Comparison of ENCODE assay signal across 11 mouse cellular contexts in the genomic region with DNA sequence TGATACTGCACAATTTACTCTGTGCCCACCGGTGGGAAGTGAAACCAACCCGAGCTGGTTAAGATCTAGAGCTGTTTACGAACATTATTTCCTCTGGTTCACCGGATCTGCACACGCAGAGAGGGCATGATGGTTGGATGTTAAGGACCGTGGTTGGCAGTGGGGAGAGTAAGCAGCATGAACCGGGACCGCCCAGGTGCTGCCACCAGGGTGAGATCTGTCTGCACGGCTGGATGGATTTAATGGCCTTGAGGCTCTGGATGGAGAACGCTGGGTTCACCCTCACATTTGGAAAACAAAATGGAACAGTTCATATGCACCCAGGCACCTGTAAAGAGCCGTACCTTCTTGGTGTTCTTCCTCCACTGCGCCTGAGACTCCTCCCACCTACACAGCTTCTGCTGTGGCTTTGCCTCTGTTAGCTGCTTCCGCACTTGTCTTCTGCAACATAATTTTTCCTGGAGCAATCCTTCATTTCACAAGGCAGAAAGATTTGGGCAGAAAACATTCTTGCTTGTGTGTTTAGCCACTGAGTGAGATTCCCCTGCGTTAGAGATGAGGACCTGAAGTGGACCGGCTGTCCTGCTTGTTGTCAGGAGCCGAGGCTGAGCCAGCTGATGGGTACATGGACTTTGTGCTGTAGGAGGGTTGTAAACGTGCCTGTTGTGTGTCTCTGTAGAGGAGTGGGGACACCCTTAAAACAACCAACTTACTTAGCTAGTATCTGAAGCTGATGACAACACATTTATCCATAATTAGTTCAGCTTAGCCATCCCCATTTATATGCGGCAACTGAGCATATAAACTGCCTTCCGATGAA. TPM values are rescaled to one million over a fixed set of nuclear protein-coding genes. Genes with fewer than 3 reads are reported as not detected.
A peak's percentile ranks its signal among the peaks of the same experiment; 100 is the strongest.
DNase-seq lines count a peak whose midpoint lies in the region; ATAC-seq lines count a peak whose summit lies in the region.
"Had no signal": no experiment of that assay in that cellular context is flagged by ENCODE, and none has a peak within 500 bp of the region (broad histone marks: within the 10 kb centered on the region; RNA-seq: fewer than 3 reads in every experiment).

No protein-coding gene starts in this region.

- no peak overlapping the region for H3K4me3 ChIP-seq in forebrain, embryonic 11.5 days (ENCODE audit: low read depth, low read length)
- H3K4me3 ChIP-seq: heart, embryonic 12.5 days had no signal

- no peaks in the 10 kb centered on the region for H3K9me3 ChIP-seq in forebrain, embryonic 11.5 days (ENCODE audit: control insufficient read depth, low read length)
- H3K9me3 ChIP-seq: heart, embryonic 12.5 days had no signal

- H3K27me3 ChIP-seq in forebrain, embryonic 11.5 days (ENCODE audit: control insufficient read depth, insufficient read depth, low read length): no peaks in the 10 kb centered on the region
- H3K27me3 ChIP-seq: heart, embryonic 12.5 days had no signal

- DNase-seq in left cerebral cortex, postnatal 36 days (ENCODE audit: low spot score in 2 of 2): peak; percentile 15 to 33
- no peak for DNase-seq in left cerebral cortex, postnatal 14 days (ENCODE audit: low spot score in 2 of 2)
- DNase-seq in kidney, postnatal 10 days: peak; percentile 36
- peak; percentile 23 for DNase-seq in telencephalon, adult 2 months (ENCODE audit: low read depth, low spot score)
- DNase-seq in gastrocnemius, postnatal 10 days: no peak
- DNase-seq in layer of hippocampus, adult 9-11 months: no peak
- no peak for DNase-seq in forebrain, embryonic 11.5 days (ENCODE audit: low spot score)
- DNase-seq: layer of hippocampus, postnatal 36 days; right cerebral cortex, postnatal 25 days had no signal

- WGBS in forebrain, embryonic 11.5 days: 86% methylated on average over 19 of the region's 19 CpGs

- H3K27ac ChIP-seq in forebrain, embryonic 11.5 days (ENCODE audit: low read depth, low read length): no peak overlapping the region

- intact Hi-C loops in left cerebral cortex, postnatal 36 days (cut with DNase I): no loop called here
- intact Hi-C loops in left cerebral cortex, postnatal 14 days (cut with DNase I): no loop called here

- no peaks in the 10 kb centered on the region for H3K36me3 ChIP-seq in forebrain, embryonic 11.5 days (ENCODE audit: control insufficient read depth, insufficient read depth, low read length)

- ATAC-seq in activated CD4-positive, CD25-positive, alpha-beta regulatory T cell, adult 4 months: peak; percentile 93
- ATAC-seq in forebrain, embryonic 11.5 days (replicated peaks; ENCODE audit: low FRiP score): no peak

- H3K4me1 ChIP-seq in forebrain, embryonic 11.5 days (replicated peaks; ENCODE audit: control insufficient read depth, insufficient read depth, low read length): no peaks in the 10 kb centered on the region

- no peak overlapping the region for H3K4me2 ChIP-seq in forebrain, embryonic 11.5 days (ENCODE audit: low read depth, low read length, severe bottlenecking)
- H3K4me2 ChIP-seq: heart, embryonic 12.5 days had no signal

- no peak overlapping the region for H3K9ac ChIP-seq in forebrain, embryonic 11.5 days (ENCODE audit: low read length)
- H3K9ac ChIP-seq: heart, embryonic 12.5 days had no signal

RNA-seq across cellular contexts. Expression of a gene that starts 8.5 kb away (rescaled TPM):
- total RNA-seq in left cerebral cortex, postnatal 36 days (2021): 10 to 100 TPM; 20.1 to 22.4 TPM
- 10 to 100 TPM; 22.9 to 23.8 TPM for total RNA-seq in left cerebral cortex, postnatal 14 days (2021)
- polyA plus RNA-seq in activated CD4-positive, CD25-positive, alpha-beta regulatory T cell, adult 4 months (2017; shearing (Covaris generic)): 10 to 100 TPM; 18.0 to 21.9 TPM
- total RNA-seq in gastrocnemius, postnatal 10 days (2021): 1 to 10 TPM; 5.4 to 7.5 TPM
- 8.4 and 9.0 TPM in 2 replicates for polyA plus RNA-seq in forebrain, embryonic 11.5 days (2014; fragmentation: Nextera tagmentation; extraction: Ambion mirVana)

RNA-seq across cellular contexts. Expression of a gene that starts 12.8 kb away (rescaled TPM):
- total RNA-seq in left cerebral cortex, postnatal 36 days (2021): under 1 TPM in 1 of 2 experiments, not detected in 1; 0.30 TPM
- total RNA-seq in left cerebral cortex, postnatal 14 days (2021): under 1 TPM; 0.53 to 0.70 TPM
- 1 to 10 TPM in 1 of 2 experiments, not detected in 1; 1.1 TPM for polyA plus RNA-seq in activated CD4-positive, CD25-positive, alpha-beta regulatory T cell, adult 4 months (2017; shearing (Covaris generic))
- not detected for total RNA-seq in gastrocnemius, postnatal 10 days (2021)
- 0.72 and 1.1 TPM in 2 replicates for polyA plus RNA-seq in forebrain, embryonic 11.5 days (2014; fragmentation: Nextera tagmentation; extraction: Ambion mirVana)

RNA-seq across cellular contexts. Expression of a gene that starts 57.1 kb away (rescaled TPM):
- total RNA-seq in left cerebral cortex, postnatal 36 days (2021): 10 to 100 TPM; 45.2 to 52.9 TPM
- 10 to 100 TPM; 42.8 to 45.9 TPM for total RNA-seq in left cerebral cortex, postnatal 14 days (2021)
- 10 to 100 TPM; 92.3 to 93.8 TPM for polyA plus RNA-seq in activated CD4-positive, CD25-positive, alpha-beta regulatory T cell, adult 4 months (2017; shearing (Covaris generic))
- total RNA-seq in gastrocnemius, postnatal 10 days (2021): 10 to 100 TPM; 68.4 to 70.7 TPM
- 104 and 108 TPM in 2 replicates for polyA plus RNA-seq in forebrain, embryonic 11.5 days (2014; fragmentation: Nextera tagmentation; extraction: Ambion mirVana)

Comparison
In these comparisons a context has a peak if more than half of its experiments do, and no peak if none do; other contexts are left out.
1. DNase-seq: peak in left cerebral cortex, postnatal 36 days (2 of 2), kidney, postnatal 10 days (single experiment) and telencephalon, adult 2 months (single experiment); none in left cerebral cortex, postnatal 14 days (0 of 2), gastrocnemius, postnatal 10 days (single experiment), layer of hippocampus, adult 9-11 months (single experiment) and forebrain, embryonic 11.5 days (single experiment).